Mouse (Mus musculus) gastrocnemius, adult 18-20 months (tissue): ENCODE results near the gene Gm527. TPM values are rescaled to one million over a fixed set of nuclear protein-coding genes. Genes with fewer than 3 reads are reported as not detected.

Source experiments
- DNase-seq: peaks from one replicate; pipeline ENCODE4 v3.0.0; 2021; ENCODE audit warnings: low spot score
- long read RNA-seq, 2 experiments: library from polyadenylated mRNA; stranded (forward); transcript quantifications; one replicate each; pipeline ENCODE4 v2.0.0; 2021
- total RNA-seq, 2 experiments: library from RNA; stranded (reverse); gene quantifications; 2 replicates each; pipeline ENCODE4 v1.2.3; 2021

The Gm527 gene
- 1 to 10 TPM; 2.4 to 3.5 TPM for total RNA-seq
- long read RNA-seq, experiment 1, partial matches to known transcripts: 0 of 3 reads
- long read RNA-seq, experiment 1, other reads (novel, unspliced or antisense): 0 of 3 reads
- long read RNA-seq, experiment 2: 0 reads

GRCm38 (mm10) chr12:64917578-64918471 is at the start of gene Gm527:
Gene Gm527 (plus strand): TSS chr12:64917906.
- DNase-seq: peak; percentile 95

GRCm38 (mm10) chr12:64871103-64871502 is 46.6 kb upstream of the Gm527 start:
- DNase-seq: no peak

GRCm38 (mm10) chr12:64897060-64897730 is 20.5 kb upstream of the Gm527 start:
- peak; percentile 36 for DNase-seq

GRCm38 (mm10) chr12:64902506-64902905 is 15.2 kb upstream of the Gm527 start:
- peak; percentile 69 for DNase-seq

GRCm38 (mm10) chr12:64903186-64903585 is 14.5 kb upstream of the Gm527 start:
- DNase-seq: peak; percentile 30

- no peak for DNase-seq
Observed at GRCm38 (mm10) chr12:64912996-64913395, 4.7 kb upstream of the Gm527 start.

- DNase-seq: no peak
Observed at GRCm38 (mm10) chr12:64916735-64917134, 971 bp upstream of the Gm527 start.

- no peak for DNase-seq
Observed at GRCm38 (mm10) chr12:64937493-64937892, 19.8 kb downstream of the Gm527 start.

- DNase-seq: no peak
Observed at GRCm38 (mm10) chr12:64964560-64964959, 46.9 kb downstream of the Gm527 start.

- DNase-seq: peak; percentile 99
Observed at GRCm38 (mm10) chr12:64965124-64966026, 47.7 kb downstream of the Gm527 start, which contains the start of the genes Klhl28 and Togaram1. Gene Klhl28 (minus strand): TSS chr12:64965534. Gene Togaram1 (plus strand): TSS chr12:64965804.

GRCm38 (mm10) chr12:64966101-64966631 is 48.5 kb downstream of the Gm527 start:
- DNase-seq: peak; percentile 36

- DNase-seq: no peak
Observed at GRCm38 (mm10) chr12:64966652-64967435, 49.1 kb downstream of the Gm527 start.

GRCm38 (mm10) chr12:64967470-64967869 is 49.8 kb downstream of the Gm527 start:
- peak; percentile 22 for DNase-seq

GRCm38 (mm10) chr12:64968067-64968466 is 50.4 kb downstream of the Gm527 start:
- no peak for DNase-seq

- DNase-seq: no peak
Observed at GRCm38 (mm10) chr12:64971399-64971798, 53.7 kb downstream of the Gm527 start.

GRCm38 (mm10) chr12:64972063-64972462 is 54.4 kb downstream of the Gm527 start:
- no peak for DNase-seq
